Mouse (Mus musculus): ENCODE data around the gene Hoxa7.
A peak's percentile ranks its signal among the peaks of the same experiment; 100 is the strongest.

The Hoxa7 gene

GRCm38 (mm10) chr6:52200073-52200750 lies 21.4 kb downstream of the Hoxa7 start:
- DNase-seq (ENCODE audit: low read depth, low spot score): no peak

- no peak for DNase-seq (ENCODE audit: low read depth, low spot score)
Measured at GRCm38 (mm10) chr6:52197271-52197670, 24.4 kb downstream of the Hoxa7 start.

- DNase-seq (ENCODE audit: low read depth, low spot score): no peak
Measured at GRCm38 (mm10) chr6:52196811-52197210, 24.8 kb downstream of the Hoxa7 start.

- no peak for DNase-seq (ENCODE audit: low read depth, low spot score)
Measured at GRCm38 (mm10) chr6:52194690-52195089, 27.0 kb downstream of the Hoxa7 start.

GRCm38 (mm10) chr6:52191860-52192550 lies 29.6 kb downstream of the Hoxa7 start:
- DNase-seq (ENCODE audit: low read depth, low spot score): peak; percentile 83

- peak; percentile 29 for DNase-seq (ENCODE audit: low read depth, low spot score)
Measured at GRCm38 (mm10) chr6:52190906-52191810, 30.5 kb downstream of the Hoxa7 start, which contains the start of gene Hoxa4. TSS of gene Hoxa4 (minus strand) at chr6:52191753.

- DNase-seq (ENCODE audit: low read depth, low spot score): no peak
Measured at GRCm38 (mm10) chr6:52190410-52190809, 31.2 kb downstream of the Hoxa7 start.

- DNase-seq (ENCODE audit: low read depth, low spot score): no peak
Measured at GRCm38 (mm10) chr6:52189909-52190308, 31.7 kb downstream of the Hoxa7 start.

- no peak for DNase-seq (ENCODE audit: low read depth, low spot score)
Measured at GRCm38 (mm10) chr6:52189172-52189591, 32.5 kb downstream of the Hoxa7 start.

- DNase-seq (ENCODE audit: low read depth, low spot score): no peak
Measured at GRCm38 (mm10) chr6:52186500-52186899, 35.2 kb downstream of the Hoxa7 start.

- DNase-seq (ENCODE audit: low read depth, low spot score): no peak
Measured at GRCm38 (mm10) chr6:52185834-52186233, 35.8 kb downstream of the Hoxa7 start.

GRCm38 (mm10) chr6:52185222-52185621 lies 36.4 kb downstream of the Hoxa7 start:
- DNase-seq (ENCODE audit: low read depth, low spot score): no peak

- DNase-seq (ENCODE audit: low read depth, low spot score): no peak
Measured at GRCm38 (mm10) chr6:52184668-52185067, 37.0 kb downstream of the Hoxa7 start.

GRCm38 (mm10) chr6:52183311-52184080 lies 38.2 kb downstream of the Hoxa7 start:
- no peak for DNase-seq (ENCODE audit: low read depth, low spot score)

- DNase-seq (ENCODE audit: low read depth, low spot score): no peak
Measured at GRCm38 (mm10) chr6:52182793-52183192, 38.9 kb downstream of the Hoxa7 start.

GRCm38 (mm10) chr6:52182030-52182429 lies 39.6 kb downstream of the Hoxa7 start:
- DNase-seq (ENCODE audit: low read depth, low spot score): no peak

GRCm38 (mm10) chr6:52180726-52181125 lies 40.9 kb downstream of the Hoxa7 start:
- DNase-seq (ENCODE audit: low read depth, low spot score): no peak

- no peak for DNase-seq (ENCODE audit: low read depth, low spot score)
Measured at GRCm38 (mm10) chr6:52180213-52180710, 41.4 kb downstream of the Hoxa7 start.

- DNase-seq (ENCODE audit: low read depth, low spot score): no peak
Measured at GRCm38 (mm10) chr6:52179690-52180089, 42.0 kb downstream of the Hoxa7 start.

GRCm38 (mm10) chr6:52178918-52179665 lies 42.6 kb downstream of the Hoxa7 start:
- DNase-seq (ENCODE audit: low read depth, low spot score): no peak
